Mouse (Mus musculus): ENCODE measurements at regions not wholly inside any gene's neighbourhood (a gene's known extent, or its start where the extent isn't known, plus 50 kb on each side); places are given as distances from the start of the nearest gene placed in this dataset.

- peak in 1 of 2 experiments; percentile 47 for DNase-seq
These were observed 59.7 kb downstream of the H2al1j start for GRCm38 (mm10) chrX:11387200-11387940.

DNA sequence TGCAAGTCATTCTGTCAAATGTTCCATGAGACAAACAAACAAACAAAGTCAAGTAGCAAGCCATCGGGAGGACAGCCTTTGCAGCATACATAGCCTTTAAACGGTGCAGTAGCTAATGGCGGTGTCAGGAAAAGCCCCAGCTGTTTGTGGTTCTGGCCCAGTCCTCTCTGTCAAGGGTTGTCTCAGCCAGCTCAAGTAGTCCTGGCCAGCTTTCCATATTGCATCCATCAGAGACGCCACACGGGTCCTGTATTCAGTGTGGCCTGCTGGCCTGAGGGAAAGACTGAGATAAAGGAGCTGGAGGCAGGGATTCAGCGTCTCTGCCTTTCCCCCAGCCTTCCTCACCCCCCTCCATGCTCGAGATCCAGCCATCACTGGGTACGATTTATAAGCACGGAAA is 61.2 kb downstream of the H2al1j start:
- DNase-seq, result no peak

GRCm38 (mm10) chrX:11400406-11400805 is 72.8 kb downstream of the H2al1j start:
- DNase-seq, result no peak

DNA sequence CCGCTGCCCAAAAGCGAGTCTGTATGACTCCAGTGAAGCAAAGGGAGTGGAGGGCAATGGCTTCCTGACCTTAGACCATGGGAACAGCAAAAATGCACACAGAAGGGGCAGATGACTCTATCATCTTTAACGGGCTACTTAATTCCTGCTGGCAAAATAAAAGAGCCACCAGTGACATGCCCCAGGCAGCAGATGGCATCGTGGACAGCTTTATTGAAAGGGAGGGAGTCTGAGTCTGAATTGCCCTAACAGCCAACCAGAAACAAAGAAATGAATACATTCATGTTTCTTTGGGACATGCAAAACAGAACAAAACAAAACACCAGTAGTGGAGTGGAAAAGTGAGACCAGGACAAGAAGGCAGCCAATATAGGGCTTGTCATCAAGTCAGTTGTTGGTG is 76.7 kb downstream of the H2al1j start:
- DNase-seq, result peak; percentile 34 to 37

DNA sequence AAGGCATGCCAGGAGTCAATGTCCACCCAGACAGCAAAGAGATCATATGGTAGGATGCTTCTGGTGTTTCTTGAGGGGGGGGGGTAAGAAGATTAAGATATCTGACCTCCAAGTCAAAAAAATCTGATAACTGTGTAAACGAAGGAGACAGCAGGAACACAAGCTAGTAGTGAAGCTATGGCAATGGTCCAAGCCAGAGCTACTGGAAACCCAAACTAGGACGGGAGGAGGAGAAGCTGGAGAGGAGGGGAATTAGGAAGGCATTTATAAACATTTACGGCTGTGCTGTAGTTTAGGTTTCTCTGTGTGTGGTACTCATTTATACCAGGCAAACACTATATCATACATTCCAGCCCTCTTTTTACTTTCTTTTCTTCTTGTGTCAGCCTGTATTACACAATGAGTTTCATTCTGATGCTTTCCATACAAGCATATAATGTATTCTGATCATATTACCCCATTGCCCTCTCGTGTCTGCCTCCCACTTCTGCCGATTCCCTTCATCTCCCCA is 84.7 kb downstream of the H2al1j start:
- DNase-seq, result no peak

DNA sequence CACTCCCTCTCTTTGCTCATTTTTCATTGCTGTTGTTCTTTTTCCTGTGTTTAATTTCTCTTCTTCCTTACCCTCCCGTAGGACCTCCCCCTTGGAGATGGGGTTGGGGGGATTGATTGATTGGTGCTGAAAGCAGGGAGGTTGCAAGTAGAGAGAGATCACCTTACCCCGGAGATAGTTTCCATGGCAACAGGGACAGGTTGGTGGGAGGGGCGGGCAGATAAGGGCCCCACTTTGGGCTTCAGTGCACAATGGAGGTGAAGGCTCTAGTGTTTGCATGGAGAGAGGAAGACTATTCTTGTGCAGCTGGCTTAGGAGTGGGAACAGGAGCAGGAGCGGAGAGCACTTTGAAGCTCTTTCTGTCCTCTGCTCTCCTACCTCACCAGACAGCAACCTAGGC is 88.0 kb downstream of the H2al1j start:
- no peak for DNase-seq

- no peak for DNase-seq
These were observed 88.9 kb downstream of the H2al1j start for GRCm38 (mm10) chrX:11416510-11416909.

- no peak for DNase-seq
These were observed 90.2 kb downstream of the H2al1j start for GRCm38 (mm10) chrX:11417861-11418260.

GRCm38 (mm10) chrX:11418261-11418660 is 90.6 kb downstream of the H2al1j start:
- no peak for DNase-seq

DNA sequence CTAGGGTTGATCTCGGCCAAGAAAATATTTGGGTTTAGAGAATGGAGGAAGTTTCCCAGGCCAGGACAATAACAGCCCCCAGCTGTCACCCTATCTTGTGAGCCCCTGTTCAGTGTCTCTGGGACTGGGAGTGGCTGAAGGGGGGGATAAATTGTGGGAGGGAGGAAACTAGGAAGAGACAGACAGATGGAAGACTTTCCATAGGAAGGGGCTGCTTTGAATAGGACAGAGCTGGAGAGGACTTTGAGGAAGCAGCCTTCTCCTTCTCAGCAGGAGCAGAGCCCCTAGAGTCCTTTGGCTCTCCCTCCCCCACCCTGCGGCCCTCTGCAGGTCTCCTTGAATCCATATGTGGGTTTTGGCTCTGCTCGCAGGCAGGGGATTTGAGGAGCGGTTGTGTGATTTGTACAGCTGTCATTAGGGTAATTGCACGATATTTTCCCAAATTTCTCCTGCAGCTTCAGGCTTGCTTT is 91.6 kb downstream of the H2al1j start:
- DNase-seq, result no peak

DNA sequence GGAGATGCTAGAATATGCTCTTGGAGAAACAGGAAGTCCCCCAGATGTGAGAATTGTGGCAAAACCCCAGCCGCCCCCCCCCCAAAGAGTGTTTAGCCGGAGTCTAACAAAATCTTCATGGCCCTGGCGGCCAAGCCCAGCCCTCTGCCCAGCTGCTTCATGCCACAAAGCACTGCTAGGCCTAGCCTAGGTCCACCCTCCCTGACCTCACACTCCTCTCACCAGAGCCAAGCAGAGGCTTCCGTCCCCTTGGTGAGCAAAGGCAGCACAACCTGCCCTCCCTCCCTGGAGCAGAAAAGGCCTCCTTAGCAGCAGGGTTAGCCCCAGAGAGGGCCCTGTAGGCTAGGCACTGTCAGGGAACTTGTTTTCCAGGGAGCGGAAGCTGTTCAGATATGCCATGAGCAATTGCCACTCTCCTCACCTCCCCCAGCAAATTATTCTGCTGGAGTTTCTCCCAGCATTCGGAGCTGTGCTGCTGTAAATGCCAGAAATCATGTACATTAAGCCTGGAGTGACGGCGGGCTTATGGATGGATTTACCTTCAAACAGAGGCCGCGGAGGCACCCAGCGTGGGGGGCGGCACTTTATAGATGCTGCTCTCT is 104.9 kb downstream of the H2al1j start:
- DNase-seq, result no peak

- no peak for DNase-seq
These were observed 107.7 kb downstream of the H2al1j start for GRCm38 (mm10) chrX:11435338-11435737.

GRCm38 (mm10) chrX:11437151-11437944 is 109.7 kb downstream of the H2al1j start:
- peak in 1 of 2 experiments; percentile 38 for DNase-seq

GRCm38 (mm10) chrX:11443543-11443942 is 115.9 kb downstream of the H2al1j start:
- no peak for DNase-seq

GRCm38 (mm10) chrX:11444261-11444725 is 116.7 kb downstream of the H2al1j start:
- peak; percentile 58 to 72 for DNase-seq

DNA sequence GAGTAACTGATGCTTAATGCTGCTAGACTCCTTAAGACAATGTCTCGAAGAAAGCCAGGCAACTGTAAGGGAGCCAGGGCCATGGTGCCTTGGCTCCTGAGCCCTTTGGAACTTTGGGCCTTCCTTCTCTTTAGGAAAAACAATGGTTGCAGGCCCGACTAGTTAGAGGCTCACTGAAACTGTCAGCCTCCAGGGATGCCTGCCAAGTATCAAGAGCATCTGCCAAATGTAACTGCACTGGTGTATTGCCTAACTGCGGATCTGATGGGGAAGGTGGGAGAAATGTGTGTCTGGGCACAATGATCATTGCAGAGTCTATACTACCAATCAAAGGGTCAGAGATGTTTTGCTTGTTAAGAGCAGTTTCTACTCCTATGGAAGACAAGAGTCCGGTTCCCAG is 121.1 kb downstream of the H2al1j start:
- peak; percentile 70 to 72 for DNase-seq

- DNase-seq, result no peak
These were observed 130.9 kb downstream of the H2al1j start for GRCm38 (mm10) chrX:11458521-11458920.

GRCm38 (mm10) chrX:11463955-11464511 is 136.4 kb downstream of the H2al1j start:
- no peak for DNase-seq

DNA sequence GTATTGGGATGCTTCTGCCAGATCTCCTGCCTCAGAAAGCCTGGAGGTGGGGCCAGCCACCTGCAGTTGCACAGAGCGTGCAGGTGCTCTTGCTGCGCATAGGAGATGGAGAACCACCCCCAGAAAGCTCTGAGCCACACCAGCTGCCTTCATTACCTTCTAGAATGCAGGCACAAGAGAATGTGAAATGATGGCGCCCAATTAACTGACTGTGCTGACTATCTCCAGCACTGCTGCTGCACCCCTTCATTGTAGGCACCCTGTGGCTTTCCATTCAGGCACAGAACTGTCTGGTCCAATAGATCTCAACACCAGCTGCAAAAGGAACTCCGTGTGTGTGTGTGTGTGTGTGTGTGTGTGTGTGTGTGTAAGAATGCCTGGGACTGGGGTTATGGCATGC is 138.6 kb downstream of the H2al1j start:
- DNase-seq, result no peak

GRCm38 (mm10) chrX:11479696-11480339 is 152.2 kb downstream of the H2al1j start:
- DNase-seq, result peak; percentile 56 to 57

DNA sequence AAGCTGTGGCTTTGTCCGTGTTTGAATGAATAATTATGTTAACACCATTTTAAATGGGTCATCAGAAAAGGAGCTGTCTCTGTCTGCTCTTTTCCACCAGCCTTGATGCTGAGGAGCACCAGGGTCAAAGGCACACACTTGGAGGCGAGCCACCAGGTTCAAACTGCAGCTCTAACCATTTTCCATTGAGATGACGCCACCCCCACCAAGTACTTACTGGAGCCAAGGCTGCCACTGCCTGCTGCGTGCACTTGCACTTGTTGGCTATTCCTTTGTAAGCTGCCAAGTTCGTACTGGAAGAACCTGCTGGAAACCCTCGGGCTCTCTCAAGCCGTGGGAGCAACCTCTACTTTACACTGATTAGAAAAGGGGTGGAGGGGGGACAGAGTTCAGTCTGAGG is 154.5 kb downstream of the H2al1j start:
- DNase-seq, result peak; percentile 43 to 73

DNA sequence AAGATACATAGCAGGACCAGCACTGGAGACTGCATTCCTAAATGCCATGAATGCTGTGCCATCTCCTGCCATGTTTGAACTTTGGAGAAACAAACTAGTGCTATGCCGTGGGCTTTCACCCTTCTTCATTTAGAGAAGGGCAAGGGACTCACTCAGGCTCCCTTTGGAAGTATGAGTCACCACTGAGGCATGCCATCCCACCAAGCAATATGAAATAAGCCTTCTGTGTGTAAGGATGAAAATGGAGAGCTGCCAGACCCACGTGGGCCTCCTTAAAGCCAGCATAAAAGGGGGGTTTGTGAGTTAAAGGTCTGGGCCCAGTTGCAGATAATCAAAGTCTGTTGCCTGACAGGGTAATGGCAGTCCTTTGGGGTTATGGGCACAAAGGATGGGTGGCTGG is 159.0 kb downstream of the H2al1j start:
- no peak for DNase-seq

All from cerebellum, postnatal 10 days (tissue).